Mouse (Mus musculus) G1E-ER4 (cell line): ENCODE data around the gene Ccdc84. TPM values are rescaled to one million over a fixed set of nuclear protein-coding genes. Genes with fewer than 3 reads are reported as not detected.

Experiments
- GATA1 ChIP-seq: IDR thresholded peaks from one replicate; pipeline ENCODE4 v1.8.0; 2012; ENCODE audit warnings: low read length, inconsistent platforms
- polyA plus RNA-seq: library from polyadenylated mRNA; stranded (reverse); fragments of >175 nt; gene quantifications from 2 replicates; pipeline ENCODE4 v1.2.3, GENCODE M21; 2012

Ccdc84 gene
- 8.0 and 11.8 TPM in 2 replicates for polyA plus RNA-seq

GRCm38 (mm10) chr9:44418519-44419385 is at the start of gene Ccdc84:
Gene Ccdc84, minus strand, starts transcription at chr9:44418569.
- no peak for TF ChIP-seq GATA1

GRCm38 (mm10) chr9:44461950-44462349 is 43.6 kb upstream of the Ccdc84 start:
- TF ChIP-seq GATA1: no peak

- no peak for TF ChIP-seq GATA1
These were observed 38.8 kb upstream of the Ccdc84 start for GRCm38 (mm10) chr9:44457035-44457742.

- TF ChIP-seq GATA1: no peak
These were observed 36.5 kb upstream of the Ccdc84 start, which contains the start of gene Upk2 for GRCm38 (mm10) chr9:44454891-44455220. Gene Upk2, minus strand, starts transcription at chr9:44454976.

GRCm38 (mm10) chr9:44454132-44454890 is 35.9 kb upstream of the Ccdc84 start:
- no peak for TF ChIP-seq GATA1

- TF ChIP-seq GATA1: no peak
These were observed 32.0 kb upstream of the Ccdc84 start for GRCm38 (mm10) chr9:44450387-44450786.

GRCm38 (mm10) chr9:44440961-44441360 is 22.6 kb upstream of the Ccdc84 start, which contains the start of gene Foxr1:
Gene Foxr1, minus strand, starts transcription at chr9:44441136.
- no peak for TF ChIP-seq GATA1

GRCm38 (mm10) chr9:44435747-44436146 is 17.4 kb upstream of the Ccdc84 start:
- TF ChIP-seq GATA1: no peak

- no peak for TF ChIP-seq GATA1
These were observed 14.3 kb upstream of the Ccdc84 start for GRCm38 (mm10) chr9:44432577-44433185.

GRCm38 (mm10) chr9:44423576-44423975 is 5.2 kb upstream of the Ccdc84 start:
- TF ChIP-seq GATA1: no peak

- no peak for TF ChIP-seq GATA1
These were observed 2.0 kb upstream of the Ccdc84 start for GRCm38 (mm10) chr9:44420280-44420898.

GRCm38 (mm10) chr9:44417892-44418363 is 441 bp downstream of the Ccdc84 start:
- no peak for TF ChIP-seq GATA1

GRCm38 (mm10) chr9:44417156-44417891 is 1.0 kb downstream of the Ccdc84 start:
- no peak for TF ChIP-seq GATA1

- TF ChIP-seq GATA1: no peak
These were observed 5.6 kb downstream of the Ccdc84 start for GRCm38 (mm10) chr9:44412781-44413180.
